Mouse (Mus musculus) heart, adult 2 months (tissue): Measurements from ENCODE around the gene Sft2d1. TPM values are rescaled to one million over a fixed set of nuclear protein-coding genes. Genes with fewer than 3 reads are reported as not detected.

Experiments
- DNase-seq, 2 experiments: peaks; one replicate each; pipeline ENCODE4 v3.0.0; 2021
- H3K27ac ChIP-seq: fragments of 200-600 bp; 2 replicates; pipeline ENCODE4 v1.8.1; 2022
- H3K27me3 ChIP-seq: fragments of 200-500 bp; 2 replicates; pipeline ENCODE4 v1.6.1; 2012; ENCODE audit warnings: mild to moderate bottlenecking, low read length, inconsistent platforms, mixed read lengths; ENCODE audit not compliant: control insufficient read depth, insufficient read depth
- H3K36me3 ChIP-seq: fragments of 200-500 bp; 2 replicates; pipeline ENCODE4 v1.6.1; 2012; ENCODE audit warnings: low read length, inconsistent platforms; ENCODE audit not compliant: control insufficient read depth, insufficient read depth
- H3K4me1 ChIP-seq: fragments of 200-500 bp; 2 replicates; pipeline ENCODE4 v1.6.1; 2011; ENCODE audit warnings: low read length; ENCODE audit not compliant: control insufficient read depth, insufficient read depth
- H3K4me3 ChIP-seq: fragments of 200-600 bp; 2 replicates; pipeline ENCODE4 v1.8.1; 2022
- H3K79me2 ChIP-seq: fragments of 200-500 bp; replicated peaks from 2 replicates; pipeline ENCODE4 v1.6.1; 2012; ENCODE audit warnings: mild to moderate bottlenecking, inconsistent platforms, low read length, moderate library complexity, mixed read lengths; ENCODE audit not compliant: control insufficient read depth, insufficient read depth
- H3K9ac ChIP-seq: fragments of 200-500 bp; 2 replicates; pipeline ENCODE4 v1.6.1; 2012; ENCODE audit warnings: low read depth, mild to moderate bottlenecking, control low read depth, inconsistent platforms, low read length, mixed read lengths
- CTCF ChIP-seq: fragments of 200-600 bp; IDR thresholded peaks from 2 replicates; pipeline ENCODE4 v1.8.1; 2022; ENCODE audit warnings: antibody characterized with exemption, mild to moderate bottlenecking, moderate library complexity
- EP300 ChIP-seq: fragments of 200-500 bp; IDR thresholded peaks from 2 replicates; pipeline ENCODE4 v1.6.1; 2011; ENCODE audit warnings: low read depth, low read length, control low read depth; ENCODE audit not compliant: insufficient read depth
- POLR2A ChIP-seq: fragments of 200-500 bp; IDR thresholded peaks from 2 replicates; pipeline ENCODE4 v1.6.1; 2011; ENCODE audit warnings: mild to moderate bottlenecking, low read depth, low read length, control low read depth; ENCODE audit not compliant: insufficient read depth
- WGBS: fragments of 180-500 bp; shearing (Covaris S2); methylation state at CpG from one replicate; pipeline ENCODE4 v1.1.7; 2018; 5-methylcytosine and 5-hydroxymethylcytosine counted together
- intact Hi-C: fragments of 180-260 bp; cut with DNase I; formaldehyde crosslinking; loops from one replicate; pipeline ENCODE4 v1.15.1; 2025
- polyA plus RNA-seq: library from polyadenylated mRNA; depleted of rRNA; stranded (reverse); fragments of >200 nt; gene quantifications from 2 replicates; pipeline ENCODE4 v1.2.3, GENCODE M21; 2012
- total RNA-seq, 2 experiments: library from RNA; stranded (reverse); gene quantifications; 2 replicates each; pipeline ENCODE4 v1.2.3; 2021

Gene Sft2d1
- total and polyA plus RNA-seq, 3 experiments = 13.3 to 32.2 (median 17.6) TPM

DNA sequence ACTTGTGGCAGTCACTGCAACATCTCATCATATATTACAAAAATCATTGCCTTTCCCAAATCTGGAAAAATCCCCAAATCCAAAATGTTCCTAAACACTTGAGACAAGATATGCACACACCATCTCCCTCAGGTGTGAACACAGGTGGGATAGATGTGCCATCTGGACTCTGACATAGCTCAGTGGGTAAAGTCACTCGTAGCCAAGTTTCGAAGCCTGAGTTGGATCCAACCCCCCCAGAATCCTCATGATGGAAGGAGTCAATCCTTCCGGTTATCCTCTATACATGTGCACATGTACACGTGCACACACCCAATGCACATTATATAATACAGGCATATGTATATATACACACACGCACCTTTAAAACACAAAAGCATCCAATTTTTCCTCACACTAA lies 50.0 kb downstream of the Sft2d1 start:
- TF ChIP-seq POLR2A (no peak), EP300 (no peak), CTCF (no peak)
- H3K79me2 ChIP-seq = no peaks in the 10 kb centered on the region
- H3K4me1 ChIP-seq = no peaks in the 10 kb centered on the region
- H3K9ac ChIP-seq = no peak overlapping the region
- no peak for DNase-seq
- WGBS = 89% methylated on average over 5 of the region's 5 CpGs
- intact Hi-C loops = no loop called here
- H3K27ac ChIP-seq = no peak overlapping the region
- H3K27me3 ChIP-seq = peaks cover 1% of the 10 kb centered on the region; the same call in 1 of the 2 replicates
- no peaks in the 10 kb centered on the region for H3K36me3 ChIP-seq
- H3K4me3 ChIP-seq = no peak overlapping the region

DNA sequence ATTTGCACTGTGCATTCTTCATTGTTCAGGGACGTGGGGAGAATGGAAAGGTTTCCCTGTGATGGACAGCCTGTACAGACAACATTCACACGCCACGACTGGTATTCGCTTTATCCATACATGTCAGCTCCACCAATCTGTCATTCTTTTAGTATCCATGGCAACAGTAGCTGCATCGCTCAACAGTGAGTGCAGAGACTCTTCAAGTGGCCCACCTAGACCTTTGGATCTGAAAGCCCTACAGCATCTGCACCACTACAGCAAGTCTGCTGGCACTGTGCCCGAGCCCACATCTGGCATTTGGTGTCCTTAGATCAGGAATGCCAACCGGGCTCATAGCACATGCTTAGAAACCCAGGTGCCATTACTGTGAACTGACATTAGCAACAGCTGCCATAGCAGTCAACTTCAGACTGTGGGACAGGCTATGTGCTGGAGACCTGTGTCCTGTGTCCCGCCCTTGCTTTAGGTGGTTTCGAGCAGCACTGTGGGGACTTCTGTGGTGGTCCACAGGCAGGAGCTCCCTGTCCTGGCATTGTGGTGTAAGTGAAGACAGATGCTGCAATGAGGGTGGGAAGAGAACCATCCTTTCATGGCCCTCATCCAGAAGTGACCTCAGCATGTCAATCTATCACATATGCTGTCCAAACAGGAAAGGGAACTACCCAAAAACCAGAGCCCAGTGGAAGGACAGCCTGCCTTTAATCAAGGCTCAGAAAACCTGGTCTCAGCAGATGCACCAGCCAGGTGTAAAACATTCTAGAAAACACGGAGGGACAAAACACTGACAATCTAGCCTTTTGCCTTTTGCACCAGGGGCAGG lies 50.6 kb downstream of the Sft2d1 start:
- Histone ChIP-seq H3K27me3 (peaks cover 1% of the 10 kb centered on the region; the same call in 1 of the 2 replicates), H3K4me1 (no peaks in the 10 kb centered on the region), H3K27ac (no peak overlapping the region), H3K36me3 (no peaks in the 10 kb centered on the region), H3K4me3 (no peak overlapping the region), H3K9ac (no peak overlapping the region), H3K79me2 (no peaks in the 10 kb centered on the region)
- no peak for DNase-seq
- 70% methylated on average over 10 of the region's 10 CpGs for WGBS
- TF ChIP-seq POLR2A = no peak
- no peak for TF ChIP-seq EP300
- no peak for TF ChIP-seq CTCF
- intact Hi-C loops = no loop called here

DNA sequence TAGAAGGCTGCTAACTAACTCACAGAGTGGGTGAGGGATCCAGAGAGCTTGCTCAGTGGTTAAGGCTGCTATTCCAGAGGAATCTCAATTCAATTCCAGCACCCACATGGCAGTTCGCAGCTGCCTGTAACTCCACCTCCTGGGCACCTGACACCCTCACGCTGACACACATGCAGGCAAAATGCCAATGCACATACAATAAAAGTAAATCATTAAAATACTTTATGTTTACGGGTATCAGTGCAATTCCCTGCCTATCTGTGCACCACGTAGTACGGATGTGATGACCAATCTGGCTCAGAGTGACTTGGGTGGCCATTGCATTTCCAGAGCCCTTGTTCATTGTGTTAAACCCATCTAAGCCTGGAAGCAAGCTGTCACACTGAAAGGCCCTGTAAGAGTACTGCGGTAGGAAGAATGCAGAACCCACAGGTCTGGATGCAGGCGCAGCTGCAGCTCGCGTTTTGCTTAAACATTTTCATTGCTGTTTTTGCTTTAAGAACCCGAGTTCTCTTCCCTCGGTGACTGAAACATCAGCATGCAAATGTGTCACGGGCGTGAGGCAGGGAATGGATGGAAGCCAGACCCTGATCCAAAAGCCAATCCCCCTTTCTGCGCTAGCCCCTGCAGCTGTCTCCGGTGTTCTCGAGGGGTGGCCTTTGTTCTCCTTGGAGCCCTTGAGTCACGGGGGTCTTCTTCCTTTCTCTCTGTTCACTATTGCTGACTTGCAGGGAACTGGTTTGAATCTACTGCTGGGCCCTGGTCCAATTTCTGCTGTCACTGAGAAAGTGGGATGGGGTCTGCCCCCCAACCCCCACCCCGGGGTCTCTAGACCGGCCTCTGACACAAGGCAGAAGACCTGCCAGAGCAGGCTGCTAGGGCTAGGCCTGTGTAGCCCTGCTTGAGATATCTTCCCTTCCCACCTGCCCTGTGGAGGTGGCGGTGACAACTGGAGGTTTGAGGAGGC lies 56.9 kb downstream of the Sft2d1 start:
- Histone ChIP-seq H3K27me3 (peaks cover 1% of the 10 kb centered on the region; the same call in 1 of the 2 replicates), H3K9ac (no peak overlapping the region), H3K79me2 (no peaks in the 10 kb centered on the region), H3K27ac (no peak overlapping the region), H3K4me1 (no peaks in the 10 kb centered on the region), H3K4me3 (no peak overlapping the region), H3K36me3 (no peaks in the 10 kb centered on the region)
- DNase-seq = no peak
- TF ChIP-seq CTCF (no peak), EP300 (no peak), POLR2A (no peak)
- intact Hi-C loops = no loop called here
- WGBS = 36% methylated on average over 20 of the region's 20 CpGs

DNA sequence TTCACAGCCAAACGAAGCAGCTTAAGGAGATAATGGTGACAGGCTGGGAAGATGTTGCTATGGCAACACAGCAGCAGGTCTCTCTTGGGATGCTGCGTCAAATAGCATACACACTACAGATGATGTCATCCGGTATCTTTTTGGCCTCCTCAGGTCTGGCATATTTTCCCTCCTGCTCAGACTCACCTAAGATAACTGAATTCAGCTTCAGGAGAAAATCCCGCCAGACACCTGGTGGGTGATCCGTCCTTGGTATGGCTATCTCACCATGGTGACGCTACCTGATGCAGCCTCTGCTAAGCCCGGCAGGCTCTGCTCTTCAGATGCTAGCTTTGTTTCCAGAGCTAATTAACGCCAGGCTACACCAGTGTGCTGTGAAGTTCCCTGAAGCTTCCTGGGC lies 57.7 kb downstream of the Sft2d1 start:
- intact Hi-C loops = no loop called here
- H3K27ac ChIP-seq = no peak overlapping the region

DNA sequence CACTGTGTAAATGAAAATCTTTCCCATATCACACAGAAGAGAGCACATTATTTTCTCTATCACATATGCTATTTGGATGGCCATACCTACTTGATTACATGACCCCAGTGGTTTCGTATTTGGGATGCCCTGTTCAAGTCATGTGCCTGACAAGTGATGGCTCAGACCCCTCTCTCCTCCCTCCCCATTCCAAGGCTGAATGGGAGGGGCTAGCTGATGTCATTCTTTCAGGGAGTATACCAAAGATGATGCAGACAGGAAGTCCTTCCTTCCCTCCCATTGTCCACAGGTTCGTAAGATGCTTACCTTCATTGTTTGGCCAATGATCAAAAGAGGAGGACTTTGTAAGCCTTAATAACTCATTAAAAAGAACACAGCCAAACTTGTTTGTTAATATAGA lies 58.3 kb downstream of the Sft2d1 start:
- TF ChIP-seq EP300 = no peak
- TF ChIP-seq POLR2A = no peak
- TF ChIP-seq CTCF = no peak
- Histone ChIP-seq H3K4me1 (no peaks in the 10 kb centered on the region), H3K9ac (no peak overlapping the region), H3K27ac (no peak overlapping the region), H3K4me3 (no peak overlapping the region), H3K36me3 (no peaks in the 10 kb centered on the region), H3K27me3 (peaks cover 1% of the 10 kb centered on the region; the same call in 1 of the 2 replicates), H3K79me2 (no peaks in the 10 kb centered on the region)
- intact Hi-C loops = no loop called here
- DNase-seq = no peak
- 34% methylated on average over 2 of the region's 2 CpGs for WGBS

More for the DNA sequence above, 57.7 kb downstream of the Sft2d1 start:
- Histone ChIP-seq H3K4me1 (no peaks in the 10 kb centered on the region), H3K9ac (no peak overlapping the region), H3K36me3 (no peaks in the 10 kb centered on the region), H3K27me3 (peaks cover 1% of the 10 kb centered on the region; the same call in 1 of the 2 replicates), H3K4me3 (no peak overlapping the region), H3K79me2 (no peaks in the 10 kb centered on the region)
- DNase-seq = no peak
- WGBS = 35% methylated on average over 8 of the region's 8 CpGs
- TF ChIP-seq EP300 (no peak), POLR2A (no peak), CTCF (no peak)
